Mouse (Mus musculus): Measurements from ENCODE around the gene Nrxn3. TPM values are rescaled to one million over a fixed set of nuclear protein-coding genes. Genes with fewer than 3 reads are reported as not detected.

Gene Nrxn3
- polyA plus RNA-seq, 1 experiment from 2014 or later, result 88.1 TPM

DNA sequence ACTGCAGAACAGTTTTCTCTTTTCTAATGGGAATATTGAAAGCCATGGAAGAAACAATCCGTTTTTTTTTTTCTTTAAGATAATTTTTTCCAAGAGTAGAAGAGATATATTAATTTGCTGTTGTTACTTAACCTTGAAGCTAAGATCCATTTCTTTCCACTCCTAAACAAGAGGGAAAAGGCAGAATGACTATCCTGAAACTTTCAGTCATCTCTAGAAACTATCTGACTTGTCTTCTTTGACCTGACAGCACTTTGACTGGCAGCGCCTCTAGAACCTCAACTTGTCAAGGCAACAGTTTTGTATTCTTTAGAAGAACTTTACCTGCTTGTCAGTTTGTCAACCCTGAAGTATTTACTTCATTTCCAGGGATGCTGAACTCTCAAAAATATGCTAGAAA is 227.2 kb downstream of the Nrxn3 start:
- Histone ChIP-seq H3K4me3 (replicated peaks) (no peak overlapping the region), H3K4me1 (replicated peaks) (no peaks in the 10 kb centered on the region), H3K9ac (replicated peaks) (no peak overlapping the region), H3K9me3 (no peaks in the 10 kb centered on the region), H3K4me2 (replicated peaks) (no peak overlapping the region), H3K27ac (no peak overlapping the region), H3K36me3 (no peaks in the 10 kb centered on the region), H3K27me3 (no peaks in the 10 kb centered on the region)
- 93% methylated on average over 2 of the region's 2 CpGs for WGBS
- ATAC-seq, result no peak

DNA sequence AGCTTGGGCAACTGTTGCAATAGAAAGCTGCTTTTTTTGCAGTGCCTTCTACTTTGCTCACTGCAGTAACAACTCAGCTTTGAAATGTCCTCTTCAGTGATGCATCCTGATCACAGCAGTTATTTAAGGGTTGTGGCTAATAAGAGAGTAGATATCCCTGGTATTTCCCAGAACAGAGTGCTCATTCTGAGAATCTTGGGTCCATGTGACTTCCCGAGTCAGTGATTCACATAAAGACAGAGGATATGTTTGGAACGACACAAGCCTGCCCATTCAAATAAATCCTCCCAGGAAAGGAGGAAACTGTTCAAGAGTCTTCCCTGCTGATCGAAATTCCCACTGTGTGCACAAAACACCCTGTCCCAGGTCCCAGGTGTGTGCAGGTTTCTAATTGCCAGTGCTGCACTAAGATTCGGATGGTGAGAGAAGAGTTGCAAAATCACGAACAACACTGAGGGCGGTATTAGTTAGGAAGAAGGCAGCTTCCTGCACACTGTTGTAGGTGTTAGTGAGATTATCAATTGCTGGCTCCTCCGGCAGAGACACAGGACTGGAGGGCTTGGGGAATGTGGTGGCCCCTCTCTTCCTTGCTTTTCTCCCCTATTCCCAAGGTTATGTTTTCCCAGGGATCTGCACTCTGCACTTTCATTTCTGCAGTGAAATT is 230.4 kb downstream of the Nrxn3 start:
- ATAC-seq, result no peak

DNA sequence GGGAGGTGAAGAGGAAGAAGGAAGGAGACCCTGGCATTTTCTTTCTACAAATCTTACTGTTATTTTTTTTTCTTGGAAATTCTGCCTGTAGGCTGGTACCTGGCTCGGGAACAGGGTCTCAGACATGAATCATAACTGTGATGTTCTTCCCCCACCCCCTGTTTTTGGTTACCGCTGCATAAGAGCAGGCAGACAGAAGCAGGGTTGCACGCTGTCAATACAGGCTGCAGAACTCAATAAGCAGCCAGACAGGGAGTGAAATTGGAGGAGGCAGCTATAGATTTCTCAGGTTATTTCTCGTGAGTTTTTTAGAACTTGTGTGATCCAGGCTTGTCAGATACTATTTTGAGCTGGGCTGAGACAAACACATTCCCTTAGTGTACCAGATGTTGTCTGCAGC is 231.1 kb downstream of the Nrxn3 start:
- no peaks in the 10 kb centered on the region for H3K4me1 ChIP-seq (replicated peaks)
- no peak overlapping the region for H3K27ac ChIP-seq
- WGBS, result 58% methylated on average over 4 of the region's 4 CpGs
- no peaks in the 10 kb centered on the region for H3K9me3 ChIP-seq
- H3K4me3 ChIP-seq (replicated peaks), result no peak overlapping the region
- H3K4me2 ChIP-seq (replicated peaks), result no peak overlapping the region
- no peaks in the 10 kb centered on the region for H3K36me3 ChIP-seq
- no peak for ATAC-seq
- H3K27me3 ChIP-seq, result no peaks in the 10 kb centered on the region
- no peak overlapping the region for H3K9ac ChIP-seq (replicated peaks)

More for the DNA sequence above, 230.4 kb downstream of the Nrxn3 start:
- Histone ChIP-seq H3K4me2 (replicated peaks) (no peak overlapping the region), H3K9ac (replicated peaks) (no peak overlapping the region), H3K4me1 (replicated peaks) (no peaks in the 10 kb centered on the region), H3K9me3 (no peaks in the 10 kb centered on the region), H3K27me3 (no peaks in the 10 kb centered on the region), H3K4me3 (replicated peaks) (no peak overlapping the region), H3K27ac (no peak overlapping the region), H3K36me3 (no peaks in the 10 kb centered on the region)
- WGBS, result 83% methylated on average over 7 of the region's 7 CpGs

DNA sequence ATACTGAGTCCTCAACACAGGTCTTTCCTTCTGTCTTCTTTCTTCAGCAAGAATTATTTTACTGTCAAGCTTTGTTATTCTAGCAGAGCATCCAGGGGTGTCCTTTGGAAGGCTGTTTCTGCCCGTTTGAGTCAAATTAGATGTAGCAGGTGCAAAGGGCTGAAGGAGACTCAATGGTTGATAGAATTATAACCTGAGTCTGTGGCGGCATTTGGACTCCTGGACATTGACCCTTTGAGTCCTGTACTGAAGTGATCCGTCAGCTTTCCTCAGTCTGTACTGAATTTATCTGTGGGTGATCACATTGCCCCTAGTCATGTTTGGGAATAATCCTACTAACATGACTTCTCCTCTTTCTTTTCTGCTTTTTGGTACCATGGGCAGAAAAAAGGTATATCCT is 234.8 kb downstream of the Nrxn3 start:
- H3K36me3 ChIP-seq, result no peaks in the 10 kb centered on the region
- no peaks in the 10 kb centered on the region for H3K9me3 ChIP-seq
- H3K4me2 ChIP-seq (replicated peaks), result no peak overlapping the region
- H3K4me1 ChIP-seq (replicated peaks), result no peaks in the 10 kb centered on the region
- no peak overlapping the region for H3K9ac ChIP-seq (replicated peaks)
- no peak overlapping the region for H3K4me3 ChIP-seq (replicated peaks)
- no peak for ATAC-seq
- 62% methylated on average over 3 of the region's 3 CpGs for WGBS
- H3K27ac ChIP-seq, result no peak overlapping the region
- H3K27me3 ChIP-seq, result no peaks in the 10 kb centered on the region

DNA sequence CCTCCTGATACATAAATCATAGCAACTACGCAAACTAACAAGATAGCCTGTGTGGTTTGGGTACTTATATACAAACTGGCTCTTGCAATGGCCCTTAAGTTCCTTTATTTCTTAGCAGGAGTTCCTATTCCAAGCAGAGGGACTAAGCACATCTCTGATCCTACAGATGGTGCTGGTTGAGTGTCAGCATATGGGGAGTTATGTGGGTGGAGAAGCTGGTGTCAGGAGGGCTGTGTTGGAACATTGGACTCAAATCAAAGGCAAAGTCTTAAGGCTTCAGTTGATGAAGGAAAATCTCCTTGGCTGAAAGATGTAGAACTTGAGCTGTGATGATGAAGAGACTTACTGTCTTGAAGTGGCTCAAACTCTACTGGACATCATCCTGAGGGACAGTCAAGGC is 238.1 kb downstream of the Nrxn3 start:
- H3K36me3 ChIP-seq, result no peaks in the 10 kb centered on the region
- H3K27ac ChIP-seq, result no peak overlapping the region
- no peak overlapping the region for H3K4me3 ChIP-seq (replicated peaks)
- H3K27me3 ChIP-seq, result no peaks in the 10 kb centered on the region
- no peak overlapping the region for H3K9ac ChIP-seq (replicated peaks)
- no peaks in the 10 kb centered on the region for H3K9me3 ChIP-seq
- H3K4me1 ChIP-seq (replicated peaks), result no peaks in the 10 kb centered on the region
- H3K4me2 ChIP-seq (replicated peaks), result no peak overlapping the region
- 100% methylated on average over 1 of the region's 1 CpGs for WGBS
- ATAC-seq, result no peak

DNA sequence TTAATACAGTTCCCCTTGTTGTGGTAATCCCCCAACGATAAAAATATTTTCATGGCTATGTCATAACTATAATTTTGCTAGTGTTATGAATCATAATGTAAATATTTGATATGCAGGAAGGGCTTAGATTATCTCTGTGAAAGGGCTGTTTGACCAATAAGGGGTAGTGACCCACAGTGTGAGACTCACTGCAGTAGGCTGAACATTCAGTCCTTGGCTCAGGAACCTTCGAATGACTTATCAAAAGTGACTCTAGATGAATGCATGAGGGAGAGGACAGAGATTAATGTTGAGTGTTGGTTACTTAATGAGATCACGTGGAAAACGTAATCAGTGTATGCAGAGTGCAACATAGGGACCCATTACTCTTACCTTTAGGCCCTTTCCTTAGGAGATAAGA is 243.7 kb downstream of the Nrxn3 start:
- no peaks in the 10 kb centered on the region for H3K4me1 ChIP-seq (replicated peaks)
- H3K27ac ChIP-seq, result no peak overlapping the region
- no peak for ATAC-seq
- no peak overlapping the region for H3K9ac ChIP-seq (replicated peaks)
- 86% methylated on average over 4 of the region's 4 CpGs for WGBS
- no peaks in the 10 kb centered on the region for H3K36me3 ChIP-seq
- H3K27me3 ChIP-seq, result no peaks in the 10 kb centered on the region
- no peaks in the 10 kb centered on the region for H3K9me3 ChIP-seq
- H3K4me3 ChIP-seq (replicated peaks), result no peak overlapping the region
- H3K4me2 ChIP-seq (replicated peaks), result no peak overlapping the region

DNA sequence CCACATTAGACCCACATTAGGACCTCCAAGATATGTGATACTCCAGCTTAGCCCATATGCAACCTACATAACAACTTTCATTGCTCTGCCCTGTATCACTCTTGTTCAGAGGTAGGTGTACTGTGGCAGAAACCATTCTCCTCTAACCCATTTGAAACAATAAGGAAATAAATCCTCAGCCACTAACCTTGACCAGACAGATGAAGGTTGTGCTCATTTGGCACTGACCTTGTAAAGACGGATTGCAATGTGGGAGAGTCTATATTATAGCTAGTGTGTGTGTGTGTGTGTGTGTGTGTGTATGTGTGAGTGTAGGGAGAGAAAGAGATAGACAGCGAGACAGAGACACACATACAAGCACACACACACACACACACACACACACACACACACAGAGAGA is 253.9 kb downstream of the Nrxn3 start:
- Histone ChIP-seq H3K9me3 (no peaks in the 10 kb centered on the region), H3K4me1 (replicated peaks) (no peaks in the 10 kb centered on the region), H3K27me3 (no peaks in the 10 kb centered on the region), H3K9ac (replicated peaks) (no peak overlapping the region), H3K4me2 (replicated peaks) (no peak overlapping the region), H3K27ac (no peak overlapping the region), H3K4me3 (replicated peaks) (no peak overlapping the region), H3K36me3 (no peaks in the 10 kb centered on the region)
- WGBS, result 76% methylated on average over 2 of the region's 2 CpGs
- no peak for ATAC-seq

DNA sequence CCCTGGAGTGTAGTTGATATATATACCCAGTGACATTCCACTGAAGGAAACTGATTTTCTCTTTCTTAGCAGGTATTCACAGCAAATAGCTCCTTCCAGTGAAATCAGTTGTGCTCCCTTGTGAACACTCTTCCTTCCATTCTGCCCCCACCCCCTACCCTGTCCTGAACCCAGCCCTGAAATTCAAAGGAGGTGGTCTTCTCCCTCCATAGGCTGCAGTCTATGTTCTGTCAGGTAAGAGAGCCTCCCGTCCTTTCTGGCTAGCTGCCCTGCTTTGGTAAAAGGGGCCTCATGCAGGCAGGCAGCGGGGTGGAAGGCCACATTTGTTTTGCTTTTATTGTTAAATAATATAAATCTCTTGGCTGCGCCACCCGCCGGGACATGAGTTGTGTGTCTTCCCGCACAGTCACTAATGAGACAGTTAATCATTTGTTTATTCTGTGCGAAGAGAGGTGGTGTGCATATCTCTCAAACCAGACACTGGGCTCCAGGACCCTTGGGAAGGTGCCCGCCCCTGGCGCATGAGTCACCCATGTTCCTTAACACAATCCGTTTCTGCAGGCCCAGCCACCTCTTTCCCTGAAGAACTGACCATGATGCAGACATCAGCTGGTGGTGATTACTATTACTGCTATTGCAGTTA is 261.1 kb downstream of the Nrxn3 start:
- peak overlapping the region; percentile 72 for H3K27ac ChIP-seq
- H3K4me2 ChIP-seq (replicated peaks), result no peak overlapping the region
- peaks cover 43% of the 10 kb centered on the region for H3K4me1 ChIP-seq (replicated peaks)
- no peak overlapping the region for H3K4me3 ChIP-seq (replicated peaks)
- peak; percentile 78 for ATAC-seq
- no peaks in the 10 kb centered on the region for H3K27me3 ChIP-seq
- H3K9me3 ChIP-seq, result no peaks in the 10 kb centered on the region
- 23% methylated on average over 10 of the region's 10 CpGs for WGBS
- no peak overlapping the region for H3K9ac ChIP-seq (replicated peaks)
- no peaks in the 10 kb centered on the region for H3K36me3 ChIP-seq

DNA sequence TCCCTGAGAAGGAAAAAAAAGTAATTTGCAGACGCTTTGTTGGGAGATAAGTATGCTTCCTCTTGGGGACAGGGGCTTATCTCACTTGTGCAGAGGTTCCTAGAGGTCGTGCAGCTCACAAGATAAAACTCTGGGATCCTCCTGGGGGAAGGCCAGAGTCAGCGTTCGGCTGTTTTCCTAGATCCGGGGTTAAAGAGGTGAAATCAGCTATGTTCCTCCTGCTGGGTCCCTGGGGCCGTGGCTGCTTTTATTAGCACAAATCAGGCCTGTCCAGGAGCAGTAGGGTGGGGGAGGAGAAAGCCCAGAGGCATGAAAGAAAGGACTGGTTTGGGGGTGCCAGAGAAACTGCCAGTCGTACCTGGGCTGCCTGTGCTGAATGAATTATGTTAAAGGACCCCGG is 261.7 kb downstream of the Nrxn3 start:
- Histone ChIP-seq H3K9ac (replicated peaks) (0 out of 2 replicates have a peak overlapping the region, but pooled peaks have one; percentile 36), H3K9me3 (no peaks in the 10 kb centered on the region), H3K4me3 (replicated peaks) (no peak overlapping the region), H3K4me1 (replicated peaks) (peaks cover 43% of the 10 kb centered on the region), H3K36me3 (no peaks in the 10 kb centered on the region), H3K27me3 (no peaks in the 10 kb centered on the region), H3K27ac (peak overlapping the region; percentile 82), H3K4me2 (replicated peaks) (peak overlapping the region; percentile 28)
- 6% methylated on average over 8 of the region's 8 CpGs for WGBS
- ATAC-seq, result peak; percentile 83

DNA sequence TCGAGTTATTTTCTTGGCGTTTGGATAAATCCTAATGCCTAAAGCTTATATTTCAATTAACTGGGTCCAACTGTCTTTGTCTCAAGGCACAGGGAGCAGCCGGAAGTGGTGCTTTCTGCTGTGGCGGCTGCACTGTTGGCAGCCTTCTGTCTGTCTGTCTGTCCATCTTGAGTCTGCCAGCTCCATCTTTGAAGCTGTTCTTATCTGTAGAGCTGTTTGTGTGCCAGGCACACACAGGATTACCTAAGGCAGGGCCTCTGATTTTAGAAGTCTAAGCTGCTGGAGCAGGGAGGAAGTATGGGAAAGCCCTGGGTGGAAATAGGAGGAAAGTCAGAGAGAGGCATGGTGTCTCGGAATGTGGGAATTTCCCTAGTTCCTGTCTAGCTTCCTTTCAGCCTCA is 262.1 kb downstream of the Nrxn3 start:
- 20% methylated on average over 5 of the region's 5 CpGs for WGBS
- Histone ChIP-seq H3K27me3 (no peaks in the 10 kb centered on the region), H3K9me3 (no peaks in the 10 kb centered on the region), H3K9ac (replicated peaks) (0 out of 2 replicates have a peak overlapping the region, but pooled peaks have one; percentile 36), H3K36me3 (no peaks in the 10 kb centered on the region), H3K4me3 (replicated peaks) (no peak overlapping the region), H3K27ac (peak overlapping the region; percentile 82), H3K4me1 (replicated peaks) (peaks cover 43% of the 10 kb centered on the region), H3K4me2 (replicated peaks) (peak overlapping the region; percentile 28; the same call in 1 of the 2 replicates)
- ATAC-seq, result peak; percentile 14

DNA sequence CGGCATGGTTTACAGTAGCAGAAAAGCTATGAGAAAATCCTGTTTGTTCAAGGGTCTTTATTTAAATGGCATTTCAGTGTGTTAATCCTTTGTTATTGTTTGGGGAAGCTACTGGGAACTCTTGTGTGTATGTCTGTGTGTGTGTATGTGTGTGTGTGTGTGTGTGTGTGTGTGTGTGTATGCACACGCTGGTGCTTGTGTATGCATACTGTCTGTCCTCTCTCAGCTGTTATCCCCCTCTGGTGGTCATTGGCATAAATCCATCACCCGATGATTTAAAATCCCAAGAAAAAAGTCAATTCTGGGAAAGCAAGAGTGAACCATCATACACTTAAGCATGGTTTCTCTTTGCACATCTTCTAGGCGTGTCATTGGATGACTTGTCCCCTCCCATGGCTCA is 264.4 kb downstream of the Nrxn3 start:
- Histone ChIP-seq H3K27ac (no peak overlapping the region), H3K9me3 (no peaks in the 10 kb centered on the region), H3K4me2 (replicated peaks) (no peak overlapping the region), H3K4me3 (replicated peaks) (no peak overlapping the region), H3K9ac (replicated peaks) (no peak overlapping the region), H3K4me1 (replicated peaks) (peaks cover 43% of the 10 kb centered on the region), H3K27me3 (no peaks in the 10 kb centered on the region), H3K36me3 (no peaks in the 10 kb centered on the region)
- WGBS, result 36% methylated on average over 4 of the region's 4 CpGs
- peak; percentile 49; the same call in 1 of the 2 replicates for ATAC-seq

DNA sequence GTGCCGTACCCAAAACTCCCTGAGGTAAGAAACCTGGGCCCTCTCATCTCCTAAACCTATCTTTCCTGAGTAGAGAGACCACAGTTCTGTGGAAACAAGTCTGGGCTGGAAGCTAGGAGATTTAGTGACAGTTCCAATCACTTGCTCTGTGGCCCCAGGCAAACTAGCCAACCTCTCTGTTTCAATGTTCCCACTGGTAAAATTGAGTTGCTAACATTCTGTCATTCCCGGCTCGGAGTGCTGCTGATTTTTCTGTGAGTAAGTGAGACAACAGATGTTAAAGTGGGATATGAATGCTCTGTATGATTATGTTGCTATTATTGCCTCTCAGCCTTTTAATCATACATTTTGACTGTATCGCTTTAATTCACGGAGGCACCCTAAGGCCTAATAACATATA is 268.1 kb downstream of the Nrxn3 start:
- Histone ChIP-seq H3K9ac (replicated peaks) (no peak overlapping the region), H3K27ac (no peak overlapping the region), H3K4me1 (replicated peaks) (peaks cover 14% of the 10 kb centered on the region)

More for the DNA sequence above, 268.1 kb downstream of the Nrxn3 start:
- Histone ChIP-seq H3K27me3 (no peaks in the 10 kb centered on the region), H3K36me3 (no peaks in the 10 kb centered on the region), H3K4me3 (replicated peaks) (no peak overlapping the region), H3K4me2 (replicated peaks) (no peak overlapping the region), H3K9me3 (no peaks in the 10 kb centered on the region)
- 85% methylated on average over 5 of the region's 5 CpGs for WGBS
- no peak for ATAC-seq
